Mouse (Mus musculus) embryonic facial prominence, embryonic 10.5 days (tissue): ENCODE measurements around the gene Brip1. TPM values are rescaled to one million over a fixed set of nuclear protein-coding genes. Genes with fewer than 3 reads are reported as not detected.

Experiments used
- DNase-seq: peaks from one replicate; pipeline ENCODE4 v3.0.0-alpha.2; 2017; ENCODE audit warnings: low spot score
- H3K27ac ChIP-seq: fragments of 300-500 bp; sonication (generic); replicated peaks from 2 replicates; pipeline ENCODE4 v1.5.1; 2016; ENCODE audit warnings: mild to moderate bottlenecking
- H3K27me3 ChIP-seq: fragments of 300-500 bp; sonication (generic); replicated peaks from 2 replicates; pipeline ENCODE4 v1.6.1; 2016; ENCODE audit warnings: low read depth, mild to moderate bottlenecking; ENCODE audit not compliant: poor library complexity, severe bottlenecking
- H3K36me3 ChIP-seq: fragments of 300-500 bp; sonication (generic); replicated peaks from 2 replicates; pipeline ENCODE4 v1.6.1; 2016; ENCODE audit warnings: mild to moderate bottlenecking, moderate library complexity
- H3K4me1 ChIP-seq: fragments of 300-500 bp; sonication (generic); 2 replicates; pipeline ENCODE4 v1.6.1; 2016
- H3K4me3 ChIP-seq: fragments of 300-500 bp; sonication (generic); 2 replicates; pipeline ENCODE4 v1.5.1; 2016; ENCODE audit warnings: mild to moderate bottlenecking, moderate library complexity
- H3K9me3 ChIP-seq: fragments of 300-500 bp; sonication (generic); 2 replicates; pipeline ENCODE4 v1.6.1; 2016; ENCODE audit warnings: mild to moderate bottlenecking
- WGBS: fragments of 180-500 bp; shearing (Covaris S2); methylation state at CpG from one replicate; pipeline ENCODE4 v1.1.7; 2016; 5-methylcytosine and 5-hydroxymethylcytosine counted together
- polyA plus RNA-seq: library from polyadenylated mRNA; unstranded; fragments of >200 nt; fragmentation: Nextera tagmentation; extraction: Ambion mirVana; gene quantifications from 2 replicates; pipeline ENCODE4 v1.2.1, GENCODE M21; 2016

The Brip1 gene
- polyA plus RNA-seq, 1 experiment from 2014 or later = 11.7 TPM

GRCm38 (mm10) chr11:86099341-86099740 is 101.7 kb downstream of the Brip1 start:
- no peak overlapping the region for H3K27ac ChIP-seq
- H3K27me3 ChIP-seq = no peaks in the 10 kb centered on the region
- WGBS = 53% methylated on average over 2 of the region's 2 CpGs
- H3K9me3 ChIP-seq = no peaks in the 10 kb centered on the region
- H3K4me1 ChIP-seq = peaks cover 6% of the 10 kb centered on the region
- H3K4me3 ChIP-seq = no peak overlapping the region
- peaks cover 22% of the 10 kb centered on the region for H3K36me3 ChIP-seq
- DNase-seq = no peak

- Histone ChIP-seq H3K9me3 (no peaks in the 10 kb centered on the region), H3K36me3 (no peaks in the 10 kb centered on the region), H3K27me3 (no peaks in the 10 kb centered on the region), H3K4me3 (no peak overlapping the region), H3K4me1 (no peaks in the 10 kb centered on the region), H3K27ac (no peak overlapping the region)
- DNase-seq = no peak
Measured at GRCm38 (mm10) chr11:86088815-86089214, 112.2 kb downstream of the Brip1 start.

- Histone ChIP-seq H3K27ac (no peak overlapping the region), H3K36me3 (no peaks in the 10 kb centered on the region), H3K9me3 (no peaks in the 10 kb centered on the region), H3K4me1 (no peaks in the 10 kb centered on the region), H3K27me3 (no peaks in the 10 kb centered on the region), H3K4me3 (no peak overlapping the region)
- 89% methylated on average over 4 of the region's 4 CpGs for WGBS
- no peak for DNase-seq
Measured at GRCm38 (mm10) chr11:86084522-86084921, 116.5 kb downstream of the Brip1 start.

GRCm38 (mm10) chr11:86078025-86078424 is 123.0 kb downstream of the Brip1 start:
- DNase-seq = no peak
- Histone ChIP-seq H3K9me3 (no peaks in the 10 kb centered on the region), H3K4me1 (no peaks in the 10 kb centered on the region), H3K27ac (no peak overlapping the region), H3K27me3 (no peaks in the 10 kb centered on the region), H3K4me3 (no peak overlapping the region), H3K36me3 (peaks cover 19% of the 10 kb centered on the region)
- WGBS = 87% methylated on average over 8 of the region's 8 CpGs

GRCm38 (mm10) chr11:86076966-86077365 is 124.0 kb downstream of the Brip1 start:
- Histone ChIP-seq H3K4me3 (no peak overlapping the region), H3K27ac (no peak overlapping the region), H3K4me1 (no peaks in the 10 kb centered on the region), H3K9me3 (no peaks in the 10 kb centered on the region), H3K36me3 (peaks cover 23% of the 10 kb centered on the region), H3K27me3 (no peaks in the 10 kb centered on the region)
- 92% methylated on average over 7 of the region's 7 CpGs for WGBS
- no peak for DNase-seq

GRCm38 (mm10) chr11:86076403-86076802 is 124.6 kb downstream of the Brip1 start:
- H3K4me1 ChIP-seq = no peaks in the 10 kb centered on the region
- H3K9me3 ChIP-seq = no peaks in the 10 kb centered on the region
- H3K4me3 ChIP-seq = no peak overlapping the region
- WGBS = 94% methylated on average over 5 of the region's 5 CpGs
- no peaks in the 10 kb centered on the region for H3K27me3 ChIP-seq
- H3K36me3 ChIP-seq = peaks cover 27% of the 10 kb centered on the region
- DNase-seq = no peak
- H3K27ac ChIP-seq = no peak overlapping the region

- Histone ChIP-seq H3K36me3 (peaks cover 33% of the 10 kb centered on the region), H3K27me3 (no peaks in the 10 kb centered on the region), H3K4me1 (no peaks in the 10 kb centered on the region), H3K9me3 (no peaks in the 10 kb centered on the region), H3K4me3 (no peak overlapping the region), H3K27ac (no peak overlapping the region)
- DNase-seq = no peak
- WGBS = 68% methylated on average over 1 of the region's 1 CpGs
Measured at GRCm38 (mm10) chr11:86075371-86075770, 125.6 kb downstream of the Brip1 start.

- H3K27ac ChIP-seq = no peak overlapping the region
- H3K4me1 ChIP-seq = no peaks in the 10 kb centered on the region
- no peak for DNase-seq
- no peaks in the 10 kb centered on the region for H3K9me3 ChIP-seq
- no peaks in the 10 kb centered on the region for H3K27me3 ChIP-seq
- peaks cover 31% of the 10 kb centered on the region for H3K36me3 ChIP-seq
- H3K4me3 ChIP-seq = no peak overlapping the region
- 84% methylated on average over 6 of the region's 6 CpGs for WGBS
Measured at GRCm38 (mm10) chr11:86068651-86069050, 132.3 kb downstream of the Brip1 start.

GRCm38 (mm10) chr11:86067154-86067553 is 133.8 kb downstream of the Brip1 start:
- no peaks in the 10 kb centered on the region for H3K27me3 ChIP-seq
- no peaks in the 10 kb centered on the region for H3K4me1 ChIP-seq
- peaks cover 34% of the 10 kb centered on the region for H3K36me3 ChIP-seq
- DNase-seq = no peak
- no peaks in the 10 kb centered on the region for H3K9me3 ChIP-seq
- WGBS = 74% methylated on average over 8 of the region's 8 CpGs
- no peak overlapping the region for H3K4me3 ChIP-seq
- no peak overlapping the region for H3K27ac ChIP-seq

- H3K4me3 ChIP-seq = no peak overlapping the region
- no peak overlapping the region for H3K27ac ChIP-seq
- DNase-seq = no peak
- H3K27me3 ChIP-seq = no peaks in the 10 kb centered on the region
- WGBS = 91% methylated on average over 5 of the region's 5 CpGs
- H3K9me3 ChIP-seq = no peaks in the 10 kb centered on the region
- H3K36me3 ChIP-seq = peaks cover 29% of the 10 kb centered on the region
- no peaks in the 10 kb centered on the region for H3K4me1 ChIP-seq
Measured at GRCm38 (mm10) chr11:86064881-86065280, 136.1 kb downstream of the Brip1 start.

GRCm38 (mm10) chr11:86061243-86061642 is 139.8 kb downstream of the Brip1 start:
- 87% methylated on average over 8 of the region's 8 CpGs for WGBS
- Histone ChIP-seq H3K4me1 (no peaks in the 10 kb centered on the region), H3K9me3 (no peaks in the 10 kb centered on the region), H3K36me3 (peaks cover 25% of the 10 kb centered on the region), H3K27ac (no peak overlapping the region), H3K4me3 (no peak overlapping the region), H3K27me3 (no peaks in the 10 kb centered on the region)
- DNase-seq = no peak

GRCm38 (mm10) chr11:86059123-86059522 is 141.9 kb downstream of the Brip1 start:
- no peaks in the 10 kb centered on the region for H3K4me1 ChIP-seq
- H3K4me3 ChIP-seq = no peak overlapping the region
- H3K27ac ChIP-seq = no peak overlapping the region
- H3K9me3 ChIP-seq = no peaks in the 10 kb centered on the region
- peaks cover 17% of the 10 kb centered on the region for H3K36me3 ChIP-seq
- DNase-seq = no peak
- 89% methylated on average over 4 of the region's 4 CpGs for WGBS
- no peaks in the 10 kb centered on the region for H3K27me3 ChIP-seq

- no peak for DNase-seq
- no peak overlapping the region for H3K27ac ChIP-seq
- H3K36me3 ChIP-seq = no peaks in the 10 kb centered on the region
- no peak overlapping the region for H3K4me3 ChIP-seq
- 58% methylated on average over 7 of the region's 7 CpGs for WGBS
- peaks cover 9% of the 10 kb centered on the region for H3K4me1 ChIP-seq
- no peaks in the 10 kb centered on the region for H3K27me3 ChIP-seq
- H3K9me3 ChIP-seq = no peaks in the 10 kb centered on the region
Measured at GRCm38 (mm10) chr11:86055806-86056205, 145.2 kb downstream of the Brip1 start.

GRCm38 (mm10) chr11:86051383-86051782 is 149.6 kb downstream of the Brip1 start:
- Histone ChIP-seq H3K27ac (peak overlapping the region; percentile 51), H3K4me3 (no peak overlapping the region), H3K36me3 (no peaks in the 10 kb centered on the region), H3K9me3 (no peaks in the 10 kb centered on the region), H3K27me3 (no peaks in the 10 kb centered on the region), H3K4me1 (peaks cover 13% of the 10 kb centered on the region)
- peak; percentile 45 for DNase-seq
- WGBS = 22% methylated on average over 6 of the region's 6 CpGs
